Mouse (Mus musculus) heart, postnatal 10 days (tissue): ENCODE results near the gene Clec3b. TPM values are rescaled to one million over a fixed set of nuclear protein-coding genes. Genes with fewer than 3 reads are reported as not detected.

Source experiments
- DNase-seq, 2 experiments: peaks; one replicate each; pipeline ENCODE4 v3.0.0; 2021
- intact Hi-C: fragments of 180-260 bp; cut with DNase I; formaldehyde crosslinking; loops from one replicate; pipeline ENCODE4 v1.15.1; 2025
- total RNA-seq, 2 experiments: library from RNA; stranded (reverse); gene quantifications; 2 replicates each; pipeline ENCODE4 v1.2.3; 2021

The Clec3b gene
- total RNA-seq, 2 experiments from 2014 or later, result 69.1 to 72.0 TPM

DNA sequence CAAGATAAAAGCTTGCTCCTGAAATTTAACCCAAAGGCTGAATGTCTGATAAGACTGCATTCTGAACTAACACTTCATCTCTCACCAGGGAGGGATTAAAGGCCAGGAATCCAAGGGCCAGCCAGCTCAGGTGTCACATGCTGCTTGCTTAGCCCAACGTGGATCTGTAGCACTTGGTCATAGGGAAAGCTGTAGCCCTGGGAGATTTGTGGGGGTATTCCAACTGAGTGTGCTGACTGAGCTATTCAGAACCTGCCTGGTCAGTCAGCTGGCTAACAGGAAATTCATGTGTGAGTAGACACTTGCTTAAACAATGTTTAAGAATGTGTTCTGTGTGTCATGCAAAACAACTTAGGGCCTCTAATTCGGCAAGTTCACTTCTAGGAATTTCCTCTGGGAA, 55.8 kb downstream of the Clec3b start:
- intact Hi-C loops, result no loop called here
- no peak for DNase-seq

DNA sequence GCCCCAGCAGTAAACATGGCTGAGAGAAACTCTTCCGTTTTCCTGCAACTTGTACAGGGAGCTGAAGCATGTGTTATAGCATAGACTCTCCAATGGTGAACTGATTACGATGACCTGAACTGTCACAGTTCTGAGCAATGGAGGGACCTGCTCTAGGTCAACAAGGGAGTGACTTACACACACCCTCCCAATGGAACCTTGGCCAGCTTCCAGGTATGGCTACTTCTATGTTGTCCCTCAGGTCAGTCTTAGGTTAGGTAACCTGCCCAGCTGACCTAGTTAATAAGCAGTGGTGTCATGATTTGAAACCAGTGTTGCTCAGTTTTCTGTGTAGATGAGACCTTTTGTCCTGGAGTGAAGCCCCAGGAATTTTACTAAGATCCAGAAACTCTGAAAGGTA, 56.2 kb downstream of the Clec3b start:
- DNase-seq, result no peak
- intact Hi-C loops, result no loop called here

Other genes with a start within 250 kb of the Clec3b start
- 1 to 10 TPM; 5.6 to 6.9 TPM for gene Zfp105, start 227.9 kb upstream of the Clec3b start, total RNA-seq
- gene 1110059G10Rik, start 199.9 kb upstream of the Clec3b start, total RNA-seq, result 10 to 100 TPM; 19.8 to 20.3 TPM
- 10 to 100 TPM in 1 of 2 experiments, 1 to 10 TPM in 1; 7.0 to 11.2 TPM for gene Kif15, start 199.9 kb upstream of the Clec3b start, total RNA-seq
- gene Tmem42, start 129.6 kb upstream of the Clec3b start, total RNA-seq, result 10 to 100 TPM; 12.3 to 12.4 TPM
- not detected for gene Tgm4, start 116.2 kb upstream of the Clec3b start, total RNA-seq
- gene Zdhhc3, start 37.7 kb upstream of the Clec3b start, total RNA-seq, result 10 to 100 TPM; 50.7 to 53.5 TPM
- 10 to 100 TPM; 23.0 to 29.2 TPM for gene Exosc7, start 37.7 kb upstream of the Clec3b start, total RNA-seq
- under 1 TPM; 0.07 to 0.20 TPM for gene Cdcp1, start 65.1 kb downstream of the Clec3b start, total RNA-seq
- 10 to 100 TPM; 15.9 to 16.6 TPM for gene Tmem158, start 109.8 kb downstream of the Clec3b start, total RNA-seq
- gene Lars2, start 216.0 kb downstream of the Clec3b start, total RNA-seq, result 10 to 100 TPM; 49.8 to 50.8 TPM